Mouse (Mus musculus) left cerebral cortex, adult 11 months (tissue): ENCODE results near the gene Tgfbr1.
A peak's percentile ranks its signal among the peaks of the same experiment; 100 is the strongest.

Experiments used
- DNase-seq: peaks from one replicate; pipeline ENCODE4 v3.0.0; 2022; ENCODE audit warnings: low spot score

The Tgfbr1 gene

GRCm38 (mm10) chr4:47422946-47423345, 69.9 kb downstream of the Tgfbr1 start:
- no peak for DNase-seq

- no peak for DNase-seq
Observed at GRCm38 (mm10) chr4:47424376-47424775, 71.4 kb downstream of the Tgfbr1 start.

- DNase-seq: no peak
Observed at GRCm38 (mm10) chr4:47425247-47425830, 72.3 kb downstream of the Tgfbr1 start.

- no peak for DNase-seq
Observed at GRCm38 (mm10) chr4:47427606-47428005, 74.6 kb downstream of the Tgfbr1 start.

- no peak for DNase-seq
Observed at GRCm38 (mm10) chr4:47430557-47430956, 77.5 kb downstream of the Tgfbr1 start.

GRCm38 (mm10) chr4:47431081-47431480, 78.1 kb downstream of the Tgfbr1 start:
- no peak for DNase-seq

- DNase-seq: no peak
Observed at GRCm38 (mm10) chr4:47432766-47433165, 79.7 kb downstream of the Tgfbr1 start.

GRCm38 (mm10) chr4:47435131-47435530, 82.1 kb downstream of the Tgfbr1 start:
- DNase-seq: no peak

- DNase-seq: no peak
Observed at GRCm38 (mm10) chr4:47435566-47436360, 82.7 kb downstream of the Tgfbr1 start.

- DNase-seq: peak; percentile 83
Observed at GRCm38 (mm10) chr4:47437365-47438340, 84.6 kb downstream of the Tgfbr1 start.

GRCm38 (mm10) chr4:47438956-47439355, 85.9 kb downstream of the Tgfbr1 start:
- no peak for DNase-seq

- no peak for DNase-seq
Observed at GRCm38 (mm10) chr4:47440951-47441350, 87.9 kb downstream of the Tgfbr1 start.

- no peak for DNase-seq
Observed at GRCm38 (mm10) chr4:47448526-47448925, 95.5 kb downstream of the Tgfbr1 start.

- no peak for DNase-seq
Observed at GRCm38 (mm10) chr4:47449116-47449515, 96.1 kb downstream of the Tgfbr1 start.

GRCm38 (mm10) chr4:47449586-47450522, 96.8 kb downstream of the Tgfbr1 start:
- DNase-seq: no peak
